Mouse (Mus musculus) lung, adult 2 months (tissue): ENCODE data around the gene Gtf2f2.

Experiments used
- CTCF ChIP-seq: fragments of 200-500 bp; IDR thresholded peaks from 2 replicates; pipeline ENCODE4 v1.5.1; 2011; ENCODE audit warnings: mild to moderate bottlenecking, low read length, control low read depth; ENCODE audit not compliant: insufficient read depth
- POLR2A ChIP-seq: fragments of 200-500 bp; IDR thresholded peaks from 2 replicates; pipeline ENCODE4 v1.6.1; 2011; ENCODE audit warnings: low read depth, mild to moderate bottlenecking, control low read depth, low read length, borderline replicate concordance; ENCODE audit errors: extremely low read depth

- no peak for TF ChIP-seq CTCF
- TF ChIP-seq POLR2A: no peak
Observed at GRCm38 (mm10) chr14:75981231-75981630, 29.4 kb downstream of the Gtf2f2 start.
